Mouse (Mus musculus) liver, embryonic 14.5 days (tissue): ENCODE measurements around the gene Ccdc30. TPM values are rescaled to one million over a fixed set of nuclear protein-coding genes. Genes with fewer than 3 reads are reported as not detected.

Source experiments
- ATAC-seq: fragments of 200-750 bp; cut with Nextera tagmentation; 2 replicates; pipeline ENCODE4 v1.8.0; 2017; ENCODE audit warnings: moderate number of reproducible peaks, mild to moderate bottlenecking, moderate library complexity; ENCODE audit not compliant: insufficient read depth
- DNase-seq, 3 experiments: peaks; one replicate each; pipeline ENCODE4 v3.0.0-alpha.2; 2012 to 2013; ENCODE audit warnings: low read depth in 3 of 3, low spot score in 3 of 3
- H3K27ac ChIP-seq: fragments of 300-500 bp; sonication (generic); 2 replicates; pipeline ENCODE4 v1.5.1; 2014; ENCODE audit warnings: moderate library complexity, mild to moderate bottlenecking, control low read depth, inconsistent platforms
- H3K27me3 ChIP-seq: fragments of 300-500 bp; sonication (generic); 2 replicates; pipeline ENCODE4 v1.6.1; 2014; ENCODE audit warnings: mild to moderate bottlenecking, low read length, moderate library complexity; ENCODE audit not compliant: control insufficient read depth, insufficient read depth
- H3K36me3 ChIP-seq: fragments of 300-500 bp; sonication (generic); replicated peaks from 2 replicates; pipeline ENCODE4 v1.6.1; 2014; ENCODE audit warnings: low read depth; ENCODE audit not compliant: control insufficient read depth, insufficient read depth
- H3K4me1 ChIP-seq, 2 experiments: fragments of 200-500 bp in 1 of 2; fragments of 300-500 bp in 1 of 2; sonication (generic) in 1 of 2; replicated peaks; 2 replicates each; pipeline ENCODE4 v1.6.1; 2012 to 2014; ENCODE audit warnings: antibody characterized with exemption in 1 of 2, inconsistent platforms in 1 of 2, low read length in 1 of 2; ENCODE audit not compliant: control insufficient read depth in 2 of 2, insufficient read depth in 2 of 2
- H3K4me2 ChIP-seq: fragments of 300-500 bp; sonication (generic); 2 replicates; pipeline ENCODE4 v1.6.1; 2014; ENCODE audit warnings: low read depth, mild to moderate bottlenecking, control low read depth, moderate library complexity
- H3K4me3 ChIP-seq, 2 experiments: fragments of 200-500 bp in 1 of 2; fragments of 300-500 bp in 1 of 2; sonication (generic) in 1 of 2; 2 replicates each; pipeline ENCODE4 v1.5.1; 2012 to 2014; ENCODE audit warnings: low read depth in 2 of 2, low read length in 2 of 2, mild to moderate bottlenecking in 2 of 2, control low read depth in 1 of 2, inconsistent platforms in 1 of 2, moderate library complexity in 1 of 2; ENCODE audit not compliant: insufficient read depth in 1 of 2
- H3K9ac ChIP-seq: fragments of 300-500 bp; sonication (generic); replicated peaks from 2 replicates; pipeline ENCODE4 v1.6.1; 2014; ENCODE audit warnings: mild to moderate bottlenecking, control low read depth, moderate library complexity
- H3K9me3 ChIP-seq: fragments of 300-500 bp; sonication (generic); 2 replicates; pipeline ENCODE4 v1.6.1; 2016; ENCODE audit warnings: low read length, mixed read lengths; ENCODE audit not compliant: control insufficient read depth
- CTCF ChIP-seq: IDR thresholded peaks from 2 replicates; pipeline ENCODE4 v1.5.1; 2016; ENCODE audit warnings: antibody characterized with exemption, low read depth, control low read depth
- EP300 ChIP-seq: IDR thresholded peaks from 2 replicates; pipeline ENCODE4 v1.6.1; 2016; ENCODE audit warnings: antibody characterized with exemption, low read depth
- WGBS: fragments of 180-500 bp; shearing (Covaris S2); extraction: QIAGEN DNeasy Blood & Tissue Kit; methylation state at CpG from one replicate; pipeline ENCODE4 v1.1.7; 2014; ENCODE audit not compliant: insufficient replicate concordance; 5-methylcytosine and 5-hydroxymethylcytosine counted together
- polyA plus RNA-seq, 2 experiments: library from polyadenylated mRNA; depleted of rRNA in 1 of 2; stranded (reverse) in 1 of 2; unstranded in 1 of 2; fragments of >200 nt; fragmentation: Nextera tagmentation in 1 of 2; extraction: Ambion mirVana in 1 of 2; gene quantifications; 2 replicates each; pipeline versions ENCODE4 v1.2.1 to v1.2.3; 2012 to 2014

Ccdc30 gene
- polyA plus RNA-seq, 2 experiments: 0.41 to 1.2 TPM

GRCm38 (mm10) chr4:119430678-119431077 is 15.4 kb upstream of the Ccdc30 start:
- peak overlapping the region; percentile 34 for H3K4me2 ChIP-seq
- no peaks in the 10 kb centered on the region for H3K9me3 ChIP-seq
- peak; percentile 82 for TF ChIP-seq CTCF
- no peak for TF ChIP-seq EP300
- H3K9ac ChIP-seq: no peak overlapping the region
- no peak overlapping the region for H3K27ac ChIP-seq
- H3K27me3 ChIP-seq: no peaks in the 10 kb centered on the region
- DNase-seq (no peak), ATAC-seq (peak; percentile 52; the same call in 1 of the 2 replicates)
- peak overlapping the region in 1 of 2 experiments; percentile 12; a peak in 1 of 4 replicates for H3K4me3 ChIP-seq
- peaks cover 3 to 6% of the 10 kb centered on the region in 2 experiments for H3K4me1 ChIP-seq
- WGBS: 27% methylated on average over 5 of the region's 5 CpGs
- no peaks in the 10 kb centered on the region for H3K36me3 ChIP-seq

GRCm38 (mm10) chr4:119427680-119428079 is 12.4 kb upstream of the Ccdc30 start:
- no peak overlapping the region for H3K9ac ChIP-seq
- TF ChIP-seq EP300: no peak
- no peak for TF ChIP-seq CTCF
- H3K27ac ChIP-seq: no peak overlapping the region
- WGBS: 55% methylated on average over 2 of the region's 2 CpGs
- H3K9me3 ChIP-seq: no peaks in the 10 kb centered on the region
- no peaks in the 10 kb centered on the region for H3K27me3 ChIP-seq
- H3K4me3 ChIP-seq: no peak overlapping the region
- no peak overlapping the region for H3K4me2 ChIP-seq
- ATAC-seq: no peak
- H3K36me3 ChIP-seq: no peaks in the 10 kb centered on the region
- no peak for DNase-seq
- peaks cover 20 to 25% of the 10 kb centered on the region in 2 experiments for H3K4me1 ChIP-seq

- peaks cover 27 to 28% of the 10 kb centered on the region in 2 experiments for H3K4me1 ChIP-seq
Observed at GRCm38 (mm10) chr4:119425601-119426000, 10.3 kb upstream of the Ccdc30 start.

GRCm38 (mm10) chr4:119425077-119425476 is 9.8 kb upstream of the Ccdc30 start:
- DNase-seq (peak; percentile 45 to 58 (median 52)), ATAC-seq (peak; percentile 21; the same call in 1 of the 2 replicates)
- Histone ChIP-seq H3K4me3 (no peak overlapping the region), H3K27me3 (no peaks in the 10 kb centered on the region), H3K4me1 (peaks cover 27 to 28% of the 10 kb centered on the region in 2 experiments), H3K9ac (peak overlapping the region; percentile 34; the same call in 1 of the 2 replicates), H3K36me3 (no peaks in the 10 kb centered on the region), H3K27ac (peak overlapping the region; percentile 62), H3K9me3 (no peaks in the 10 kb centered on the region), H3K4me2 (peak overlapping the region; percentile 18; the same call in 1 of the 2 replicates)
- 35% methylated on average over 2 of the region's 2 CpGs for WGBS
- no peak; the same call in 1 of the 2 replicates for TF ChIP-seq CTCF
- TF ChIP-seq EP300: peak; percentile 57

More at GRCm38 (mm10) chr4:119425601-119426000, 10.3 kb upstream of the Ccdc30 start:
- TF ChIP-seq EP300 (no peak), CTCF (no peak)
- ATAC-seq: no peak
- H3K27me3 ChIP-seq: no peaks in the 10 kb centered on the region
- no peaks in the 10 kb centered on the region for H3K9me3 ChIP-seq
- DNase-seq: no peak
- H3K9ac ChIP-seq: peak overlapping the region; percentile 34
- 34% methylated on average over 2 of the region's 2 CpGs for WGBS
- peak overlapping the region; percentile 38 for H3K27ac ChIP-seq
- peak overlapping the region; percentile 16; the same call in 1 of the 2 replicates for H3K4me2 ChIP-seq
- H3K4me3 ChIP-seq: no peak overlapping the region
- H3K36me3 ChIP-seq: no peaks in the 10 kb centered on the region

GRCm38 (mm10) chr4:119422294-119422964 is 7.1 kb upstream of the Ccdc30 start, which contains the start of the genes Ppcs and Zmynd12:
Gene Ppcs, minus strand, starts transcription at chr4:119422420.
Gene Zmynd12, plus strand, starts transcription at chr4:119422814.
- H3K9ac ChIP-seq: peak within 1 kb of the TSS; percentile 66
- H3K27me3 ChIP-seq: no peaks in the 10 kb centered on the region
- DNase-seq: peak; percentile 68 to 73 (median 72)
- no peaks in the 10 kb centered on the region for H3K9me3 ChIP-seq
- peak; percentile 92 for ATAC-seq
- H3K4me1 ChIP-seq: peaks cover 28 to 37% of the 10 kb centered on the region in 2 experiments
- peak within 1 kb of the TSS; percentile 71 for H3K4me2 ChIP-seq
- H3K36me3 ChIP-seq: no peaks in the 10 kb centered on the region
- WGBS: under 1% methylated on average over 52 of the region's 52 CpGs
- TF ChIP-seq CTCF: peak; percentile 49
- TF ChIP-seq EP300: no peak
- peak within 1 kb of the TSS; percentile 12 for H3K27ac ChIP-seq
- H3K4me3 ChIP-seq: peak within 1 kb of the TSS; percentile 73 to 84
